Mouse (Mus musculus): Measurements from ENCODE around the gene 4933415A04Rik. TPM values are rescaled to one million over a fixed set of nuclear protein-coding genes. Genes with fewer than 3 reads are reported as not detected.

The 4933415A04Rik gene
- polyA plus RNA-seq (2012; fragmentation: generic; extraction: Trizol), result not detected

DNA sequence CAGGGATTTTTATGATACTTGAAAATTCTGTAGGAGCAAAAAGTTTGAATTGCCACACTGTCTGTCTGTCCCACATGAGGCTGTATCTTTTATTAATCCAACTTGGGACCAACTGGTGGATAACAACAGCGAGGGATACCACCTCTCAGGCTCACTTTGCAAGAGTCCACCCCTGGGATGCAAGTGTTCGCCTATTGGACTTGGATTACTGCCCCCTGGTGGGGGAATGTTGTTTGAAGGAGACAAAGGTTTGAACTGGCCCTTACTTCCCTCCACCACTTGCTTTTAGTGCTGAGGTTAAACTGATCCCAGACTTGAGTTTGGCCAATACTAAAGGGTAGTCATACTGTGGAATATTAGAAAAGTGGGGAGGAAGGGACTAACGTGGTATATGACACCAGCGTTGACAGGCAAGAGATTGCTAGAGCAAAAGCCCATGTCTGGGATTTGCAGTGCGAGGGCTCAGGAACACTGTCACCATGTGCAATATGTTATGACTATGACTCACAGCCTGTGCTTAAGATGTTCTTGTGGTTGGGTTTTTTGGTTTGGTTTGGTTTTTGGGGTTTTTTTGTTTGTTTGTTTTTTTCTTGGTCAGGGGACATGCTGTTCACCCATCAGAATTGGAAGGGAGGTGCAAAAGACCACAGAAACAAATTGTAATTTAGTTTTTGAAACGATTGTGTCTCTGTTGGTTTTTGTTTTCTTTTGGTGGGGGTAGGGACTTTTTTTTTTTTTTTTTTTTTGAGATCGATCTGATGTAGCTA lies at the start of gene 4933415A04Rik:
4933415A04Rik (plus strand) TSS at position 717 of the 767 bp plus-strand sequence.

GRCm38 (mm10) chr11:43601440-43601839 lies 14.6 kb downstream of the 4933415A04Rik start, which contains the start of gene Fabp6:
Gene Fabp6, minus strand, starts transcription at chr11:43601540.

Other genes with a start within 250 kb of the 4933415A04Rik start
- 100 to 1,000 TPM; 171 to 316 TPM for gene Pttg1, start 160.8 kb upstream of the 4933415A04Rik start, polyA plus RNA-seq (2012; fragmentation: generic; extraction: Trizol)
- gene Slu7, start 153.3 kb upstream of the 4933415A04Rik start, polyA plus RNA-seq (2012; fragmentation: generic; extraction: Trizol), result 10 to 100 TPM in 1 of 2 experiments, 1 to 10 TPM in 1; 3.2 to 20.2 TPM
- not detected for gene C1qtnf2, start 112.8 kb upstream of the 4933415A04Rik start, polyA plus RNA-seq (2012; fragmentation: generic; extraction: Trizol)
- not detected for gene Ccnjl, start 58.3 kb upstream of the 4933415A04Rik start, polyA plus RNA-seq (2012; fragmentation: generic; extraction: Trizol)
- gene Fabp6, start 14.5 kb downstream of the 4933415A04Rik start, polyA plus RNA-seq (2012; fragmentation: generic; extraction: Trizol), result not detected
- 1 to 10 TPM in 1 of 2 experiments, under 1 TPM in 1; 0.53 to 6.1 TPM for gene Pwwp2a, start 95.0 kb downstream of the 4933415A04Rik start, polyA plus RNA-seq (2012; fragmentation: generic; extraction: Trizol)
- 10 to 100 TPM in 1 of 2 experiments, 1 to 10 TPM in 1; 9.2 to 42.6 TPM for gene Ttc1, start 161.0 kb downstream of the 4933415A04Rik start, polyA plus RNA-seq (2012; fragmentation: generic; extraction: Trizol)